Mouse (Mus musculus) midbrain, embryonic 11.5 days (tissue): ENCODE data around the gene Hist2h2bb. TPM values are rescaled to one million over a fixed set of nuclear protein-coding genes. Genes with fewer than 3 reads are reported as not detected.

ENCODE experiments used
- ATAC-seq: fragments of 200-750 bp; cut with Nextera tagmentation; 2 replicates; pipeline ENCODE4 v1.8.0; 2017; ENCODE audit warnings: moderate TSS enrichment, moderate library complexity; ENCODE audit not compliant: low FRiP score
- DNase-seq: peaks from one replicate; pipeline ENCODE4 v3.0.0; 2015; ENCODE audit warnings: low spot score; ENCODE audit errors: missing footprints
- H3K27ac ChIP-seq: fragments of 300-500 bp; sonication (generic); 2 replicates; pipeline ENCODE4 v1.5.1; 2014; ENCODE audit warnings: low read depth, low read length
- H3K27me3 ChIP-seq: fragments of 300-500 bp; sonication (generic); 2 replicates; pipeline ENCODE4 v1.6.1; 2014; ENCODE audit warnings: mild to moderate bottlenecking, low read length, moderate library complexity, mixed read lengths; ENCODE audit not compliant: control insufficient read depth, insufficient read depth
- H3K36me3 ChIP-seq: fragments of 300-500 bp; sonication (generic); 2 replicates; pipeline ENCODE4 v1.6.1; 2014; ENCODE audit warnings: mild to moderate bottlenecking, low read length, moderate library complexity, mixed read lengths; ENCODE audit not compliant: control insufficient read depth, insufficient read depth
- H3K4me1 ChIP-seq: fragments of 300-500 bp; sonication (generic); 2 replicates; pipeline ENCODE4 v1.6.1; 2014; ENCODE audit warnings: low read length; ENCODE audit not compliant: control insufficient read depth, insufficient read depth
- H3K4me2 ChIP-seq: fragments of 300-500 bp; sonication (generic); 2 replicates; pipeline ENCODE4 v1.6.1; 2014; ENCODE audit warnings: mild to moderate bottlenecking, moderate library complexity
- H3K4me3 ChIP-seq: fragments of 300-500 bp; sonication (generic); 2 replicates; pipeline ENCODE4 v1.5.1; 2014; ENCODE audit warnings: low read depth, low read length
- H3K9ac ChIP-seq: fragments of 300-500 bp; sonication (generic); 2 replicates; pipeline ENCODE4 v1.6.1; 2014; ENCODE audit warnings: low read length
- H3K9me3 ChIP-seq: fragments of 300-500 bp; sonication (generic); 2 replicates; pipeline ENCODE4 v1.6.1; 2016; ENCODE audit warnings: low read length; ENCODE audit not compliant: control insufficient read depth
- WGBS: fragments of 180-500 bp; shearing (Covaris S2); extraction: QIAGEN DNeasy Blood & Tissue Kit; methylation state at CpG from one replicate; pipeline ENCODE4 v1.1.7; 2014; 5-methylcytosine and 5-hydroxymethylcytosine counted together
- polyA plus RNA-seq: library from polyadenylated mRNA; unstranded; fragments of >200 nt; fragmentation: Nextera tagmentation; extraction: Ambion mirVana; gene quantifications from 2 replicates; pipeline ENCODE4 v1.2.1, GENCODE M21; 2014

Hist2h2bb gene
- polyA plus RNA-seq, 1 experiment from 2014 or later, result 26.8 TPM

- Histone ChIP-seq H3K4me1 (peaks cover 21% of the 10 kb centered on the region), H3K36me3 (no peaks in the 10 kb centered on the region), H3K27ac (no peak overlapping the region), H3K4me2 (no peak overlapping the region), H3K4me3 (no peak overlapping the region), H3K9me3 (no peaks in the 10 kb centered on the region), H3K9ac (no peak overlapping the region), H3K27me3 (no peaks in the 10 kb centered on the region)
- no peak for ATAC-seq
- 85% methylated on average over 5 of the region's 5 CpGs for WGBS
- no peak for DNase-seq
Observed at GRCm38 (mm10) chr3:96260220-96260619, 9.3 kb upstream of the Hist2h2bb start.

GRCm38 (mm10) chr3:96261623-96262022 is 7.9 kb upstream of the Hist2h2bb start:
- H3K36me3 ChIP-seq, result no peaks in the 10 kb centered on the region
- H3K9me3 ChIP-seq, result no peaks in the 10 kb centered on the region
- peaks cover 21% of the 10 kb centered on the region for H3K4me1 ChIP-seq
- H3K4me3 ChIP-seq, result peak overlapping the region; percentile 55; the same call in 1 of the 2 replicates
- peak overlapping the region; percentile 98 for H3K27ac ChIP-seq
- WGBS, result 63% methylated on average over 3 of the region's 3 CpGs
- H3K9ac ChIP-seq, result peak overlapping the region; percentile 90
- H3K27me3 ChIP-seq, result no peaks in the 10 kb centered on the region
- H3K4me2 ChIP-seq, result peak overlapping the region; percentile 83
- DNase-seq (no peak), ATAC-seq (no peak)

- Histone ChIP-seq H3K9ac (peak overlapping the region; percentile 90), H3K4me1 (peaks cover 21% of the 10 kb centered on the region), H3K9me3 (no peaks in the 10 kb centered on the region), H3K27ac (peak overlapping the region; percentile 98), H3K27me3 (no peaks in the 10 kb centered on the region), H3K4me3 (peak overlapping the region; percentile 55), H3K4me2 (peak overlapping the region; percentile 83), H3K36me3 (no peaks in the 10 kb centered on the region)
- WGBS, result under 1% methylated on average over 19 of the region's 19 CpGs
- ATAC-seq, result peak; percentile 86
- DNase-seq, result peak; percentile 97
Observed at GRCm38 (mm10) chr3:96262216-96262875, 7.2 kb upstream of the Hist2h2bb start.

- peak within 1 kb of the TSS; percentile 90 for H3K9ac ChIP-seq
- under 1% methylated on average over 40 of the region's 40 CpGs for whole genome bisulfite sequencing
- H3K4me1 ChIP-seq, result peaks cover 24% of the 10 kb centered on the region
- no peaks in the 10 kb centered on the region for H3K36me3 ChIP-seq
- no peaks in the 10 kb centered on the region for H3K9me3 ChIP-seq
- DNase-seq, result peak; percentile 100
- H3K27ac ChIP-seq, result peak within 1 kb of the TSS; percentile 98
- peak within 1 kb of the TSS; percentile 83 for H3K4me2 ChIP-seq
- H3K4me3 ChIP-seq, result peak within 1 kb of the TSS; percentile 55
- H3K27me3 ChIP-seq, result no peaks in the 10 kb centered on the region
- peak; percentile 86 for ATAC-seq
Observed at GRCm38 (mm10) chr3:96262979-96263550, 6.5 kb upstream of the Hist2h2bb start, which contains the start of gene Hist2h4. Gene Hist2h4 (minus strand): TSS chr3:96263311.

- Histone ChIP-seq H3K27me3 (no peaks in the 10 kb centered on the region), H3K9me3 (no peaks in the 10 kb centered on the region), H3K9ac (peak overlapping the region; percentile 90), H3K4me2 (peak overlapping the region; percentile 83), H3K27ac (peak overlapping the region; percentile 98), H3K4me1 (peaks cover 27% of the 10 kb centered on the region), H3K36me3 (no peaks in the 10 kb centered on the region), H3K4me3 (peak overlapping the region; percentile 55)
- ATAC-seq, result peak; percentile 20; the same call in 1 of the 2 replicates
- DNase-seq, result peak; percentile 97
- WGBS, result 9% methylated on average over 27 of the region's 27 CpGs
Observed at GRCm38 (mm10) chr3:96263558-96264403, 5.8 kb upstream of the Hist2h2bb start.

- Histone ChIP-seq H3K4me3 (peak overlapping the region; percentile 55), H3K4me2 (peak overlapping the region; percentile 83), H3K27me3 (no peaks in the 10 kb centered on the region), H3K9me3 (no peaks in the 10 kb centered on the region), H3K4me1 (peaks cover 27% of the 10 kb centered on the region), H3K9ac (peak overlapping the region; percentile 90), H3K36me3 (no peaks in the 10 kb centered on the region), H3K27ac (peak overlapping the region; percentile 98)
- DNase-seq (no peak), ATAC-seq (no peak)
- 69% methylated on average over 7 of the region's 7 CpGs for WGBS
Observed at GRCm38 (mm10) chr3:96264404-96264949, 5.1 kb upstream of the Hist2h2bb start.

- Histone ChIP-seq H3K4me1 (peaks cover 27% of the 10 kb centered on the region), H3K9me3 (no peaks in the 10 kb centered on the region), H3K4me2 (no peak overlapping the region), H3K27ac (no peak overlapping the region), H3K9ac (no peak overlapping the region), H3K4me3 (no peak overlapping the region), H3K27me3 (no peaks in the 10 kb centered on the region), H3K36me3 (no peaks in the 10 kb centered on the region)
- DNase-seq, result no peak
- WGBS, result 88% methylated on average over 8 of the region's 8 CpGs
- no peak for ATAC-seq
Observed at GRCm38 (mm10) chr3:96266132-96266710, 3.3 kb upstream of the Hist2h2bb start.

GRCm38 (mm10) chr3:96267541-96267940 is 2.0 kb upstream of the Hist2h2bb start:
- ATAC-seq, result no peak
- Histone ChIP-seq H3K4me2 (no peak overlapping the region), H3K9me3 (no peaks in the 10 kb centered on the region), H3K36me3 (no peaks in the 10 kb centered on the region), H3K27me3 (no peaks in the 10 kb centered on the region), H3K4me3 (no peak overlapping the region), H3K4me1 (peaks cover 16% of the 10 kb centered on the region), H3K9ac (0 out of 2 replicates have a peak overlapping the region, but pooled peaks have one; percentile 30), H3K27ac (peak overlapping the region; percentile 87)
- WGBS, result 83% methylated on average over 4 of the region's 4 CpGs
- DNase-seq, result no peak
